Mouse (Mus musculus): ENCODE data around the gene Kiss1.
"Not testable (repeated sequence)": the region's sequence is repeated elsewhere in the genome, so short reads cannot be mapped to it uniquely, and the experiment has no call there.

The Kiss1 gene

DNA sequence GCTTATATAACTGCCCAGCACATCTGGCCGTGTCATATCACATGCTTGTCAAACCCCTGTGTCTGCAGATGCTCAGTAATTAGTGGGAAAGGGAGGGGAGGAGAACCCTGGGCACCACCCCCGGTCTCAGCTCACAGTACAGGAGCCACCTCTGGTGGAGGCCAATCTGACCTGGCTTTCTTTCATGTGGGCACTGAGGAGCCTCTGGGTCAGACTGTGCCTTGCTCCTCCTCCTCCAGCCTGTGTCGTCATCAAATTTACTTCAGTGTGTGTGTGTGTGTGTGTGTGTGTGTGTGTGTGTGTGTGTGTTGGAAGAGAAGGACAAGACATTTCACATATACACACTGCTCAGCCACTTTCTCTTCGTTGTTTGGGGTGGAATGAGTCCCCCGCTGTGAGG is 1.7 kb downstream of the Kiss1 start:
- peak; percentile 22 to 46 for DNase-seq

GRCm38 (mm10) chr1:133325951-133326350 is 4.3 kb downstream of the Kiss1 start:
- DNase-seq = no peak

GRCm38 (mm10) chr1:133327094-133327493 is 5.4 kb downstream of the Kiss1 start:
- no peak for DNase-seq

DNA sequence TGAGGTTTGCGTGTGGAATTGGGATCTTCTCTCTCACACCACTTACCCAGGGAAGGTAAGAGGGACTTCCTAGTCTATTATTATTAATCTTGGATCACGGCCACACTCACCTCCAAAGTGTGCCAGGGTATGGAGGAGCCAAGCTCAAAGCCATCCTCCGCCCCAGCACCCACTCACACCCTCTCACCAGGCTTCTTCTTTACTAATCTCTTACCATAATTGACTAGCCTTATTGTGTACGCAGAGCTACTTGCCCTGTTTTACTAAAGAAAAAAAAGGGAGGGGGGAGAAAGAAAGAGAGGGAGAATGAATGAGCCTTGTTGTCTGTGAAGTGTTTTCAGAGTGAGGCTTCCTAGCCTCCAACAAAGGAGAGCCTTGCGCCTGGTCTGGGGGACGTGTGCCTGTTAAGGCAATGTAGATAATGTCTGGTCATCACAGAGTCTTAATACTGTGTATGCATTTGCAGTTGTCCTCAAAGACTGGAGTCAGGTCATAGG is 6.7 kb downstream of the Kiss1 start:
- no peak for DNase-seq

GRCm38 (mm10) chr1:133328896-133329637 is 7.4 kb downstream of the Kiss1 start:
- DNase-seq = peak; percentile 50 to 59

DNA sequence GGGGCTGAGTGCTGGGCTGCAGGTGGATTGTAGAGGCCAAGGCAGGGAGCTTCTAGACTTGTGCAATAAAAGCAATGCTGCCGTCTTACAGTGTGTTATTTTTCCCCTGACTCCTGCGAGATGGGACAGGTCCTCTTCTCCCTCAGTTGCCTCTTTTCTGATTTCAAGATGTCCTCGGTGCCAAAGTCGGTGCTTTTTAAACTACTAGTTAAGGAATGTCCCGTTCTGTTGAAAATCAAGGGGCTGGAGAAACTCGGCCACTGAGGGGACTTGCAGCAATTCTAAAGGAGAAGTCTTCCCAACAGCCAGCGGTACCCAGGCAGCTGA is 7.9 kb downstream of the Kiss1 start:
- no peak for DNase-seq

GRCm38 (mm10) chr1:133331142-133331541 is 9.5 kb downstream of the Kiss1 start:
- no peak for DNase-seq

- no peak for DNase-seq
These were observed 11.2 kb downstream of the Kiss1 start for GRCm38 (mm10) chr1:133332656-133333430.

DNA sequence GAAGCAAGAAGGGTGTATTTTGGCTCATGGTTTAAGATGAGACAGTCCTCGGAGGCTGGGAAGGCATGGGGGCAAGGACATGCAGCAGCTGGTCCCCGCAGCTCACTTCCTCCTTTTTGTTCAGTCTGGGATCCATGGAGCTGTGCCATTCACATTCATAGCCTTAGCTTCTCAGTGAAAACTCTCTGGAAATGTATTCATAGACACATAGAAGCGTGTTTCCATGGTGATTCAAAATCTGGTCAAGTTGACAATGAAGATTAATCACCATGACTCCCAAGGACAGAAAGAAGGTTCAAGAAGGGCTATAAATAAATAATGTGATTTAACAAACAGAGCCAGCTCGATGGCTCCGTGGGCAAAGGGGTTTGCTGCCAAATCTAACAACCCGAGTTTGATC is 12.3 kb downstream of the Kiss1 start:
- DNase-seq = no peak

GRCm38 (mm10) chr1:133340403-133340802 is 18.7 kb downstream of the Kiss1 start:
- not testable (repeated sequence) for DNase-seq

GRCm38 (mm10) chr1:133344357-133344756 is 22.7 kb downstream of the Kiss1 start:
- no peak for DNase-seq

DNA sequence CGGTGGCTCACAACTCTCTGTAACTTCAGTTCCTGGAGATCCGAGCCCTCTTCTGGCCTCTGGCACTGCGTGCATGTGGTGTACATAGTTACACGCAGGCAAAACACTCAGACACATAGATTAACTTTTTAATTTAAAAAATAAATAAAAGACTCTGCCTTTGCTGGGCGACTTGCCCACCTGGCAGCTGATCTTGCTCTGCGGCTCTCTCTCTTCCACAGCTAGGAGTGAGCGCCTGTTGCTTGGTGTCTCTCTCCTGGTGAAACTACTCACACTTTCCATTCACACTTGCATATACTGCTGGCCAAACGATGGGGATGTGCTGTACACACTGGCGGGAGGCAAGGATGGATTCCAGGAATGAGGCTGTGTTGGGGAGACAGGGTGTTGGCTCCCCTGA is 24.9 kb downstream of the Kiss1 start:
- peak; percentile 28 to 32 for DNase-seq

GRCm38 (mm10) chr1:133347226-133347625 is 25.6 kb downstream of the Kiss1 start:
- DNase-seq = no peak

GRCm38 (mm10) chr1:133347693-133348520 is 26.2 kb downstream of the Kiss1 start:
- peak; percentile 32 to 46 for DNase-seq

- peak; percentile 32 to 39 for DNase-seq
These were observed 28.5 kb downstream of the Kiss1 start, which contains the start of gene Ren1 for GRCm38 (mm10) chr1:133350210-133350609. Gene Ren1, plus strand, starts transcription at chr1:133350510.

- no peak for DNase-seq
These were observed 30.1 kb downstream of the Kiss1 start for GRCm38 (mm10) chr1:133351762-133352161.

- peak; percentile 88 to 89 for DNase-seq
These were observed 31.7 kb downstream of the Kiss1 start for GRCm38 (mm10) chr1:133353371-133353809.

DNA sequence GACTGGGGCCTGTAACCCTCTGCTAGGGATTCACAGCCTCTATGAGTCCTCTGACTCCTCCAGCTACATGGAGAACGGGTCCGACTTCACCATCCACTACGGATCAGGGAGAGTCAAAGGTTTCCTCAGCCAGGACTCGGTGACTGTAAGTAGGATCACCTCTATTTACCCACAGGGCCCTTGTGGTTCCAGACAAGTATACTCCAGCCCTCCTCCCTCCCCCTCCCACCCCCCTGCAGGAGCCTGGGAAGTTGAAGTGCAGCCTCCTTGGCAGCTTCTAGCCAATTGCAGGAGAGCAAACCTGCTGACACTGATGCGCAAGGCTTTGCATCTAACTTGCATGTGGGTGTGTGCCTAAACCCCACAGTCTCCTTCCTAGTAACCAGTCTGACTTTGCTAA is 33.8 kb downstream of the Kiss1 start:
- DNase-seq = no peak

DNA sequence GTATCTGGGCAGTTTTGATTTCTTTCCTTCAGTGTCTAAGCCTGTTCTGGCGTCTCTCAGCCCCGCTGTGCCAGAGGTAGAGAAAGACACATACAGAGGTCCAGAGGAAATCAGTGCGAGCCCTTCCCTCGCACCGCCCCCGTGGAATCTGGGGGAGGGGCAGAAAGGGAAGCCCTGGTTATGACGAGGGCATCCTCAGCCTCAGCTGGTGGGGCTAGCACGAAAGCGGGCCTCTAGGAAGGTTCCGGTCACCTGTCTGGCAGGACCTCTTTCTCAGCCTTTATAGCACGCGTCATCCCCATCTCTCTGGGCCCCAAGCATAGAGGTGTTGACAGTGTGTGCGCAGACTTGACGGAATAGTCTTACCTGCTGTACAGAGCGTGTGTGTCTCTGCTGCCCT is 34.2 kb downstream of the Kiss1 start:
- DNase-seq = no peak

DNA sequence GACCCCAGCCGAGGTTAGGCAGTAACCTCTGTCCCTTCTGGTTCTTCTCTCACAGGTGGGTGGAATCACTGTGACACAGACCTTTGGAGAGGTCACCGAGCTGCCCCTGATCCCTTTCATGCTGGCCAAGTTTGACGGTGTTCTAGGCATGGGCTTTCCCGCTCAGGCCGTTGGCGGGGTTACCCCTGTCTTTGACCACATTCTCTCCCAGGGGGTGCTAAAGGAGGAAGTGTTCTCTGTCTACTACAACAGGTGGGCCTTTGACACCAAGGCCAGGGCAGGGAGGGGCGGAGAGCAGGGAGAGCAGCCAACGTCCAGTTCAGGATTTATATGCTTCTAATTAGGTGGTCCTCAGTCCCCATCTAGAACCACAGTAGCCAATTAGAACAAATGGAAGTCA is 34.7 kb downstream of the Kiss1 start:
- DNase-seq = no peak

- no peak for DNase-seq
These were observed 39.3 kb downstream of the Kiss1 start for GRCm38 (mm10) chr1:133361006-133361405.

DNA sequence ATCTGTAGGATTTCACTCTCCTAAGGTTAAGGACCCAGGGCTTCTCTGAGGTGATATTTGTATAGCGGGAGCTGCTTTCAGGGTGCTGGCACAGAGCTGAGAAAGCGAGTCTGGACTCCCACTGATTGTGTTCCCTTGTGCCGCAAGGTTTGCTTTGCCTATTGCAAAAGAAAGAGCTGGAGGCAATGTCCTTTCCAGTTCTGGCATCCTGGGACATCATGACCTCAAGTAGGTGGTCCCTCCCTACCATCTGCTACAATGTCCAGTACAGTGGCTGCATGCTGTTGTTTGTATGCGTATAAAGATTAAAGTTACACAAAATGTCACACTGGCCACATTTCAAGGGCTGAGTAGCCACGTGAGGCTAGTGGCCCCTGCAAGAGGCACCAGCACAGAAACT is 40.4 kb downstream of the Kiss1 start:
- no peak for DNase-seq

Data from kidney, postnatal 4 days (tissue).